Mouse (Mus musculus) skeletal muscle tissue, postnatal 0 days (tissue): ENCODE measurements around the gene Krtdap. TPM values are rescaled to one million over a fixed set of nuclear protein-coding genes. Genes with fewer than 3 reads are reported as not detected.

Source experiments
- polyA plus RNA-seq: library from polyadenylated mRNA; unstranded; fragments of >200 nt; fragmentation: Nextera tagmentation; extraction: Ambion mirVana; gene quantifications from 2 replicates; pipeline ENCODE4 v1.2.1, GENCODE M21; 2015

Gene Krtdap
- 8.3 and 219 TPM in 2 replicates for polyA plus RNA-seq

GRCm38 (mm10) chr7:30787377-30788022, at the start of gene Krtdap:
Gene Krtdap (plus strand): TSS chr7:30787896.

GRCm38 (mm10) chr7:30743617-30744016, 44.1 kb upstream of the Krtdap start, which contains the start of gene Gapdhs:
Gene Gapdhs (minus strand): TSS chr7:30743681.

GRCm38 (mm10) chr7:30751086-30751669, 36.5 kb upstream of the Krtdap start, which contains the start of gene Sbsn:
Gene Sbsn (plus strand): TSS chr7:30751471.

GRCm38 (mm10) chr7:30763456-30763855, 24.2 kb upstream of the Krtdap start, which contains the start of gene Dmkn:
Gene Dmkn (plus strand): TSS chr7:30763756.

GRCm38 (mm10) chr7:30823675-30824074, 36.0 kb downstream of the Krtdap start, which contains the start of gene Ffar2:
Gene Ffar2 (minus strand): TSS chr7:30823775.

Other genes starting within 250 kb of the Krtdap start
- 249 and 337 TPM in 2 replicates for gene Hspb6, start 235.7 kb upstream of the Krtdap start, polyA plus RNA-seq
- 3.3 TPM in 2 replicates for gene Proser3, start 235.6 kb upstream of the Krtdap start, polyA plus RNA-seq
- 27.5 and 27.9 TPM in 2 replicates for gene Lin37, start 228.1 kb upstream of the Krtdap start, polyA plus RNA-seq
- 84.5 and 85.4 TPM in 2 replicates for gene U2af1l4, start 224.6 kb upstream of the Krtdap start, polyA plus RNA-seq
- gene Gm49396, start 224.6 kb upstream of the Krtdap start, polyA plus RNA-seq: 3.2 and 3.3 TPM in 2 replicates
- gene Psenen, start 224.3 kb upstream of the Krtdap start, polyA plus RNA-seq: 120 and 135 TPM in 2 replicates
- gene Igflr1, start 222.5 kb upstream of the Krtdap start, polyA plus RNA-seq: 0.66 and 1.7 TPM in 2 replicates
- 3.0 and 3.9 TPM in 2 replicates for gene Kmt2b, start 199.2 kb upstream of the Krtdap start, polyA plus RNA-seq
- gene Zbtb32, start 189.0 kb upstream of the Krtdap start, polyA plus RNA-seq: 0.10 and 0.15 TPM in 2 replicates
- 0.39 and 0.53 TPM in 2 replicates for gene Upk1a, start 175.0 kb upstream of the Krtdap start, polyA plus RNA-seq
- 1,910 and 2,111 TPM in 2 replicates for gene Cox6b1, start 161.7 kb upstream of the Krtdap start, polyA plus RNA-seq
- not detected in 2 replicates for gene Etv2, start 152.0 kb upstream of the Krtdap start, polyA plus RNA-seq
- 65.4 and 67.4 TPM in 2 replicates for gene Rbm42, start 137.6 kb upstream of the Krtdap start, polyA plus RNA-seq
- 7.5 and 9.5 TPM in 2 replicates for gene Haus5, start 122.9 kb upstream of the Krtdap start, polyA plus RNA-seq
- not detected in 2 replicates for gene Pmis2, start 116.3 kb upstream of the Krtdap start, polyA plus RNA-seq
- 0.33 TPM in 1 of 2 replicates, not detected in the other for gene 2200002J24Rik, start 89.0 kb upstream of the Krtdap start, polyA plus RNA-seq
- gene Atp4a, start 75.7 kb upstream of the Krtdap start, polyA plus RNA-seq: 0.15 and 0.22 TPM in 2 replicates
- gene Tmem147, start 58.4 kb upstream of the Krtdap start, polyA plus RNA-seq: 227 and 250 TPM in 2 replicates
- gene Gapdhs, start 44.2 kb upstream of the Krtdap start, polyA plus RNA-seq: 0.21 TPM in 1 of 2 replicates, not detected in the other
- 0.45 and 25.6 TPM in 2 replicates for gene Sbsn, start 36.4 kb upstream of the Krtdap start, polyA plus RNA-seq
- 0.51 and 65.3 TPM in 2 replicates for gene Dmkn, start 24.1 kb upstream of the Krtdap start, polyA plus RNA-seq
- 1.0 and 6.6 TPM in 2 replicates for gene Ffar2, start 35.9 kb downstream of the Krtdap start, polyA plus RNA-seq
- gene Ffar3, start 68.3 kb downstream of the Krtdap start, polyA plus RNA-seq: not detected in 2 replicates
- not detected in 2 replicates for gene Ffar1, start 73.7 kb downstream of the Krtdap start, polyA plus RNA-seq
- gene Cd22, start 92.4 kb downstream of the Krtdap start, polyA plus RNA-seq: 0.24 and 0.33 TPM in 2 replicates
- gene Mag, start 127.0 kb downstream of the Krtdap start, polyA plus RNA-seq: 2.2 and 2.4 TPM in 2 replicates
- gene Hamp2, start 136.8 kb downstream of the Krtdap start, polyA plus RNA-seq: not detected in 2 replicates
- gene Hamp, start 156.1 kb downstream of the Krtdap start, polyA plus RNA-seq: not detected in 2 replicates
- gene Usf2, start 168.9 kb downstream of the Krtdap start, polyA plus RNA-seq: 13.5 and 15.2 TPM in 2 replicates
- gene Lsr, start 185.6 kb downstream of the Krtdap start, polyA plus RNA-seq: 0.73 and 1.8 TPM in 2 replicates
- 0.22 TPM in 1 of 2 replicates, not detected in the other for gene Fam187b, start 185.9 kb downstream of the Krtdap start, polyA plus RNA-seq